Mouse (Mus musculus) cerebellum, adult 2 months (tissue): ENCODE measurements around the gene Olfr523.
"Not testable (repeated sequence)": the region's sequence is repeated elsewhere in the genome, so short reads cannot be mapped to it uniquely, and the experiment has no call there.

ENCODE experiments used
- CTCF ChIP-seq: fragments of 200-500 bp; IDR thresholded peaks from 2 replicates; pipeline ENCODE4 v1.5.1; 2011; ENCODE audit warnings: low read depth, mild to moderate bottlenecking, control low read depth, low read length, moderate library complexity, borderline replicate concordance; ENCODE audit not compliant: insufficient read depth
- POLR2A ChIP-seq: fragments of 200-500 bp; IDR thresholded peaks from 2 replicates; pipeline ENCODE4 v1.6.1; 2011; ENCODE audit warnings: low read length, control low read depth, borderline replicate concordance; ENCODE audit not compliant: insufficient read depth

DNA sequence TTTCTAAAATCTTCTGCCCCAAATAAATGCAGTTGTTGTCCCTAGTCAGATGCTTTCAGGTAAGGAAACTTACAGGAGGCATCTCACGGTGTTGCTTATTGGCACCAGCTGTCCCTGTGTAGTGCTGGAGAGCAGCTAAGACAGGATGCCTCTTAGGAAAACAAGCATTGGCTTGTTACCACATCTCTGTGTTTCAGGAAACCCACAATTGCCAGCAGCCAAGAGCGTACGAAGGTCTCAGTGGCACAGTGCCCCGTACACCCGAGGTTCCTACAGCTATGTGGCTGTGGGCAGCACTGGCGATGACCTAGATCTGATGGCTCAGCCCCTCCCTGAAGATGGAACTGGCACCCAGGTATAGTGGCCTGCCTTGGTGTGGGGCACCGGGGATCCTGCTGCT is 40.8 kb upstream of the Olfr523 start:
- not testable (repeated sequence) for TF ChIP-seq POLR2A, CTCF
